Comparison of ENCODE assay signal across 10 mouse cellular contexts in the genomic region with DNA sequence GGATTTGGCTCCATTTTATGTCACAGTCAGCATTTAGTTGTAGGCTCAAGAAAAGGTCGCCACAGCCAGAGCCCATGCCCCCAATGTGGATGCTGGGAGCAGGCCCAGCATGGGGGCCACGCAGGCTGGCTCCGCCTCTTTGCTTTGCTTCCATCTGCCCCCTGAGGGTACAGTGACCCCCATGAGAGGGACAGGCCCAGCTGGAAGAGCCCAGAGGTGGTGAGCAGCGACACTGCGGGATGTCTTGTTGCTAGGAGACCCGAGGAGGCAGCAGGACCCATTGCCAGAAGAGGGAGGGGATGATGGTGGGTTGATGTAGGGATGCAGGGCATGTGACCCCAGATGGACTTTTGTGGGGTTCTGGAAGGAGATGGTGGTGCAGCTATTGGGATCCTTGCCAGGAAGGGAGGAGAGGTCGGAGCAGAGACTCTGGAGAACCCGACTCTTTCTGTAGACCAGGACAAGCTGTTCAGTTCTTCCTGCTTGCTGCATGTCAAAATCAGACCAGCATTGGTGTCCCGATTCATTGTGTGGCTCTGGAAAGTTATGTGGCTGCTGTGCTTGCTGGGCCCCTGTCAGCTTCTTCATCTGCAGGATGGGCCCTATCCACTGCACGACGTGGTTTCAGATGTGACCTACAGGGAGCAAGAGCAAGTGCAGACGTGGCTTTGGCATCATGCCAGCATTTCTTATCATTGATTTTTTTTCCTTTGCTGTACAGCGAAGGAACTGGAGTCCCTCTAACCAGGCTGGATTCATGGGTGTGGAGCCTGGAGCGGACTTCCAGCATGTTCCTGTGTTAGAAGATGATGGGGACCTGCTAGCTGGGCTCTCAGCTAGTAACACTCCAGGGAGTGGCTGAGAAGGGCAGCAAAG. TPM values are rescaled to one million over a fixed set of nuclear protein-coding genes. Genes with fewer than 3 reads are reported as not detected.
DNase-seq lines count a peak whose midpoint lies in the region; ATAC-seq and TF ChIP-seq lines count a peak whose summit lies in the region.
"Had no signal": no experiment of that assay in that cellular context is flagged by ENCODE, and none has a peak within 500 bp of the region (broad histone marks: within the 10 kb centered on the region; RNA-seq: fewer than 3 reads in every experiment).

No protein-coding gene starts in this region.

- H3K4me3 ChIP-seq in heart, embryonic 12.5 days: no peak overlapping the region
- H3K4me3 ChIP-seq in lung, postnatal 0 days (ENCODE audit: low read depth, low read length): no peak overlapping the region
- H3K4me3 ChIP-seq: forebrain, embryonic 12.5 days had no signal

- TF ChIP-seq CTCF in lung, postnatal 0 days (IDR thresholded peaks at IDR 0.05): no peak

- peak overlapping the region; percentile 32 for H3K4me2 ChIP-seq in heart, embryonic 12.5 days
- H3K4me2 ChIP-seq in lung, postnatal 0 days (replicated peaks; ENCODE audit: low read depth, low read length): no peak overlapping the region
- H3K4me2 ChIP-seq: forebrain, embryonic 12.5 days had no signal

- H3K27ac ChIP-seq in heart, embryonic 12.5 days (ENCODE audit: poor library complexity, severe bottlenecking): peak overlapping the region; percentile 53
- no peak overlapping the region for H3K27ac ChIP-seq in lung, postnatal 0 days (ENCODE audit: low read length)
- H3K27ac ChIP-seq: forebrain, embryonic 12.5 days; macrophage had no signal

- DNase-seq in heart, adult 18-20 months: no peak
- peak; percentile 51 for DNase-seq in lung, postnatal 0 days (ENCODE audit: low spot score)
- DNase-seq in lung, postnatal 4 days: no peak
- peak; percentile 25 to 26 for DNase-seq in cerebellum, postnatal 25 days
- DNase-seq in thymus, postnatal 25 days: no peak
- DNase-seq: layer of hippocampus, postnatal 36 days had no signal

- TF ChIP-seq EP300 in lung, postnatal 0 days (IDR thresholded peaks at IDR 0.05): no peak

- 31% methylated on average over 14 of the region's 14 CpGs for WGBS in heart, embryonic 12.5 days
- 38% methylated on average over 14 of the region's 14 CpGs for WGBS in lung, postnatal 0 days

- H3K4me1 ChIP-seq in heart, embryonic 12.5 days (replicated peaks): peaks cover 29% of the 10 kb centered on the region
- no peaks in the 10 kb centered on the region for H3K4me1 ChIP-seq in lung, postnatal 0 days (ENCODE audit: insufficient read depth, low read depth, low read length)

- peak; percentile 73 for ATAC-seq in heart, embryonic 12.5 days (ENCODE audit: insufficient number of reproducible peaks, low FRiP score)
- no peak for ATAC-seq in lung, postnatal 0 days
- peak; percentile 54; the same call in 1 of the 2 replicates for ATAC-seq in megakaryocyte progenitor cell, adult 5-6 weeks (replicated peaks; ENCODE audit: poor library complexity)

- H3K9ac ChIP-seq in heart, embryonic 12.5 days: 0 out of 2 replicates have a peak overlapping the region, but pooled peaks have one; percentile 28
- no peak overlapping the region for H3K9ac ChIP-seq in lung, postnatal 0 days (replicated peaks; ENCODE audit: low read depth)
- H3K9ac ChIP-seq: forebrain, embryonic 12.5 days had no signal

- peaks cover 3% of the 10 kb centered on the region; the same call in 1 of the 2 replicates for H3K27me3 ChIP-seq in heart, embryonic 12.5 days (replicated peaks)
- no peaks in the 10 kb centered on the region for H3K27me3 ChIP-seq in lung, postnatal 0 days (replicated peaks; ENCODE audit: insufficient read depth, low read length)
- H3K27me3 ChIP-seq: forebrain, embryonic 12.5 days had no signal

- no peaks in the 10 kb centered on the region for H3K36me3 ChIP-seq in heart, embryonic 12.5 days
- H3K36me3 ChIP-seq in lung, postnatal 0 days (ENCODE audit: insufficient read depth, low read length): no peaks in the 10 kb centered on the region
- H3K36me3 ChIP-seq: forebrain, embryonic 12.5 days had no signal

- H3K9me3 ChIP-seq in heart, embryonic 12.5 days (replicated peaks): no peaks in the 10 kb centered on the region
- H3K9me3 ChIP-seq in lung, postnatal 0 days (ENCODE audit: low read length): no peaks in the 10 kb centered on the region
- H3K9me3 ChIP-seq: forebrain, embryonic 12.5 days had no signal

RNA-seq across cellular contexts. Expression of a gene that starts 41.7 kb away (rescaled TPM):
- 1.2 and 1.4 TPM in 2 replicates for polyA plus RNA-seq in heart, embryonic 12.5 days (2016; fragmentation: Nextera tagmentation; extraction: Ambion mirVana)
- total RNA-seq in heart, adult 18-20 months (2021): 10 to 100 TPM in 1 of 2 experiments, 1 to 10 TPM in 1; 7.5 to 10.5 TPM
- polyA plus RNA-seq in lung, postnatal 0 days (2015; fragmentation: Nextera tagmentation; extraction: Ambion mirVana): 1.2 and 1.7 TPM in 2 replicates
- 0.05 and 0.39 TPM in 2 replicates for total RNA-seq in megakaryocyte progenitor cell, adult 5-6 weeks (2015)
- total RNA-seq in megakaryocyte progenitor cell, adult 5-6 weeks (2017): 0.24 and 2.6 TPM in 2 replicates

Comparison
In these comparisons a context has a peak if more than half of its experiments do, and no peak if none do; other contexts are left out.
1. DNase-seq: peak in lung, postnatal 0 days (single experiment) and cerebellum, postnatal 25 days (2 of 2); none in heart, adult 18-20 months (0 of 2), lung, postnatal 4 days (0 of 2) and thymus, postnatal 25 days (single experiment).